Mouse (Mus musculus): ENCODE measurements around the gene Dolpp1. TPM values are rescaled to one million over a fixed set of nuclear protein-coding genes. Genes with fewer than 3 reads are reported as not detected.

Gene Dolpp1
- 10 to 100 TPM; 22.8 to 24.0 TPM for total RNA-seq (2021)
- long read RNA-seq, experiment 1, transcript Dolpp1-201 (8 exons, 2,251 nt), result major isoform, 18 of 28 reads
- long read RNA-seq, experiment 1, partial matches to known transcripts, result 2 of 28 reads
- long read RNA-seq, experiment 1, other reads (novel, unspliced or antisense), result 5 of 28 reads
- long read RNA-seq, experiment 2, transcript Dolpp1-201 (8 exons, 2,251 nt), result major isoform, 16 of 24 reads
- long read RNA-seq, experiment 2, partial matches to known transcripts, result 2 of 24 reads
- long read RNA-seq, experiment 2, other reads (novel, unspliced or antisense), result 4 of 24 reads

GRCm38 (mm10) chr2:30392114-30392576 lies at the start of gene Dolpp1:
TSS of gene Dolpp1 (plus strand) at chr2:30392254.
- peak; percentile 96 to 99 for DNase-seq (ENCODE audit: low spot score in 2 of 2)
- peak within 1 kb of the TSS; percentile 97 for H3K27ac ChIP-seq
- TF ChIP-seq CTCF (conservative IDR thresholded peaks at IDR 0.05), result no peak
- peak within 1 kb of the TSS; percentile 93 for H3K4me3 ChIP-seq

GRCm38 (mm10) chr2:30342544-30342943 lies 49.5 kb upstream of the Dolpp1 start:
- no peak for TF ChIP-seq CTCF (conservative IDR thresholded peaks at IDR 0.05)
- no peak for DNase-seq (ENCODE audit: low spot score in 2 of 2)
- Histone ChIP-seq H3K4me3 (no peak overlapping the region), H3K27ac (0 out of 2 replicates have a peak overlapping the region, but pooled peaks have one; percentile 66)

GRCm38 (mm10) chr2:30343601-30344137 lies 48.4 kb upstream of the Dolpp1 start:
- Histone ChIP-seq H3K27ac (peak overlapping the region; percentile 66), H3K4me3 (no peak overlapping the region)
- no peak for DNase-seq (ENCODE audit: low spot score in 2 of 2)
- TF ChIP-seq CTCF (conservative IDR thresholded peaks at IDR 0.05), result peak; percentile 47

- no peak for DNase-seq (ENCODE audit: low spot score in 2 of 2)
- Histone ChIP-seq H3K27ac (no peak overlapping the region; the same call in 1 of the 2 replicates), H3K4me3 (no peak overlapping the region)
- TF ChIP-seq CTCF (conservative IDR thresholded peaks at IDR 0.05), result no peak
These were observed 45.9 kb upstream of the Dolpp1 start for GRCm38 (mm10) chr2:30345971-30346676.

GRCm38 (mm10) chr2:30349196-30349595 lies 42.9 kb upstream of the Dolpp1 start:
- Histone ChIP-seq H3K27ac (no peak overlapping the region), H3K4me3 (no peak overlapping the region)
- DNase-seq (ENCODE audit: low spot score in 2 of 2), result no peak
- TF ChIP-seq CTCF (conservative IDR thresholded peaks at IDR 0.05), result no peak

- no peak overlapping the region for H3K27ac ChIP-seq
- no peak overlapping the region for H3K4me3 ChIP-seq
- peak; percentile 66 for TF ChIP-seq CTCF (conservative IDR thresholded peaks at IDR 0.05)
- no peak for DNase-seq (ENCODE audit: low spot score in 2 of 2)
These were observed 40.9 kb upstream of the Dolpp1 start for GRCm38 (mm10) chr2:30351149-30351548.

GRCm38 (mm10) chr2:30355861-30356260 lies 36.2 kb upstream of the Dolpp1 start:
- H3K4me3 ChIP-seq, result no peak overlapping the region
- peak overlapping the region; percentile 73; the same call in 1 of the 2 replicates for H3K27ac ChIP-seq
- TF ChIP-seq CTCF (conservative IDR thresholded peaks at IDR 0.05), result no peak
- DNase-seq (ENCODE audit: low spot score in 2 of 2), result no peak

- no peak for TF ChIP-seq CTCF (conservative IDR thresholded peaks at IDR 0.05)
- no peak for DNase-seq (ENCODE audit: low spot score in 2 of 2)
- Histone ChIP-seq H3K4me3 (no peak overlapping the region; the same call in 1 of the 2 replicates), H3K27ac (peak overlapping the region; percentile 73; the same call in 1 of the 2 replicates)
These were observed 35.8 kb upstream of the Dolpp1 start for GRCm38 (mm10) chr2:30356266-30356665.

- peak overlapping the region; percentile 82 for H3K4me3 ChIP-seq
- H3K27ac ChIP-seq, result peak overlapping the region; percentile 94
- no peak for TF ChIP-seq CTCF (conservative IDR thresholded peaks at IDR 0.05)
- DNase-seq (ENCODE audit: low spot score in 2 of 2), result no peak
These were observed 35.1 kb upstream of the Dolpp1 start for GRCm38 (mm10) chr2:30356906-30357305.

- peak in 1 of 2 experiments; percentile 37 for DNase-seq (ENCODE audit: low spot score in 2 of 2)
These were observed 34.2 kb upstream of the Dolpp1 start for GRCm38 (mm10) chr2:30357552-30358510.

GRCm38 (mm10) chr2:30358533-30359531 lies 33.2 kb upstream of the Dolpp1 start, which contains the start of gene Sh3glb2:
TSS of gene Sh3glb2 (minus strand) at chr2:30359337.
- peak; percentile 73 to 82 for DNase-seq (ENCODE audit: low spot score in 2 of 2)
- TF ChIP-seq CTCF (conservative IDR thresholded peaks at IDR 0.05), result peak; percentile 71
- Histone ChIP-seq H3K27ac (peak within 1 kb of the TSS; percentile 94), H3K4me3 (peak within 1 kb of the TSS; percentile 82)

More at GRCm38 (mm10) chr2:30357552-30358510, 34.2 kb upstream of the Dolpp1 start:
- Histone ChIP-seq H3K27ac (peak overlapping the region; percentile 94), H3K4me3 (peak overlapping the region; percentile 82)
- no peak for TF ChIP-seq CTCF (conservative IDR thresholded peaks at IDR 0.05)
